Mouse (Mus musculus) liver, postnatal 0 days (tissue): ENCODE measurements at regions not wholly inside any gene's neighbourhood (a gene's known extent, or its start where the extent isn't known, plus 50 kb on each side); places are given as distances from the start of the nearest gene placed in this dataset.

Experiments
- CTCF ChIP-seq: sonication (generic); IDR thresholded peaks from 2 replicates; pipeline ENCODE4 v1.5.1; 2016; ENCODE audit warnings: antibody characterized with exemption, low read depth
- EP300 ChIP-seq: IDR thresholded peaks from 2 replicates; pipeline ENCODE4 v1.6.1; 2016; ENCODE audit warnings: antibody characterized with exemption, low read depth, mild to moderate bottlenecking

DNA sequence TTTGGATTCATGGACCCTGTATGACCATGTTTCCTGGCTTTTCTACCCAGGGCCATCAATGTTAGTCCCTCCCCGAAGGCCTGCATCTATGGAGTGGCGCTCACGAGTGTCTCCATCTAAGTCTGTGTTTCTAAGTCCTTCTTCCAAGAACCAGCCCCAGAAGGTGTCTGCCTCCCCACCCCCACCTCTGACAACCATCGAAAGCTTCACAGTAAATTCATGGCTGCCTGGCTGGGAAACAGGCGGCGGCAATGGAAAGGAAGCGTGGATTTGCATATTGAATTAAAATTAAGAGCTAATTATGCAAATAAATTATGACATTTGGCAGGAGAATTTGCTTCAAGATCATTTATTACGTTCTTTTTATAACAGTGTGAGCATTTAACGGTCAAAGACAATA, 83.9 kb downstream of the Hif1an start:
- no peak for TF ChIP-seq CTCF
- TF ChIP-seq EP300 = no peak
